Mouse (Mus musculus): ENCODE results near the gene Lamtor3.

DNA sequence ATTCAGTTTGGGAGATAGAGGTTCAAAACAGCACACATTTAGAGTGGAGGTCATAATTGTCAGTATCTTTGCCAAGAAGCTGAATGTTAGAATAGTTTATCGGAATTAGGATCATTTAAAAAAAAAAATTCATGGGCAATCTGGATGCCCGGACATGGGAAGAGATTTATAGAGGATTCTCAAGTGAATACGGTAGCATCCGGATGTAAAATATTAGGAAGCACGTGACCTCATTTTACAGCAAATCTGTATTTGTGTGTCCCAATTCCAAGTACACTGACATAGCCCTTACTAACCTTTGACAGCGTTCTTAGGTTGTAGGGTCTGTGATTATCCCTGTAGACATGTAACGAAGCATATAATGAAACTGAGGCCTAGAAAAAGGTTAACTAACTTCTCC is 1.1 kb downstream of the Lamtor3 start:
- TF ChIP-seq TCF12 (IDR thresholded peaks at IDR 0.05; ENCODE audit: insufficient read depth, poor library complexity, severe bottlenecking), result no peak
- TF ChIP-seq E2F4 (IDR thresholded peaks at IDR 0.05; ENCODE audit: insufficient read depth), result no peak
- no peak for TF ChIP-seq CEBPB (IDR thresholded peaks at IDR 0.05; ENCODE audit: insufficient read depth, poor library complexity, severe bottlenecking)
- no peak for TF ChIP-seq SRF (IDR thresholded peaks at IDR 0.05; ENCODE audit: control insufficient read depth, insufficient read length, low read depth)
- TF ChIP-seq MYOG (IDR thresholded peaks at IDR 0.05; ENCODE audit: control insufficient read depth in 1 of 3, insufficient read depth in 1 of 3, insufficient read length in 2 of 3, low read depth in 2 of 3), result no peak
- no peak for TF ChIP-seq MAX (IDR thresholded peaks at IDR 0.05; ENCODE audit: low read depth)
- TF ChIP-seq POLR2A (IDR thresholded peaks at IDR 0.05; ENCODE audit: insufficient read length, low read depth), result no peak
- no peak for TF ChIP-seq USF1 (IDR thresholded peaks at IDR 0.05; ENCODE audit: low read depth)
- no peak for TF ChIP-seq POLR2AphosphoS2 (IDR thresholded peaks at IDR 0.05; ENCODE audit: insufficient read length, low read depth)
- no peak for TF ChIP-seq MYOD1 (IDR thresholded peaks at IDR 0.05; ENCODE audit: control insufficient read depth in 1 of 3, insufficient read length in 2 of 3, low read depth in 2 of 3)
- no peak for TF ChIP-seq TCF3 (IDR thresholded peaks at IDR 0.05; ENCODE audit: insufficient read length, low read depth)
- TF ChIP-seq REST (IDR thresholded peaks at IDR 0.05; ENCODE audit: insufficient read depth, insufficient read length), result no peak
